ENCODE assay signal across 7 mouse cellular contexts in the genomic region with DNA sequence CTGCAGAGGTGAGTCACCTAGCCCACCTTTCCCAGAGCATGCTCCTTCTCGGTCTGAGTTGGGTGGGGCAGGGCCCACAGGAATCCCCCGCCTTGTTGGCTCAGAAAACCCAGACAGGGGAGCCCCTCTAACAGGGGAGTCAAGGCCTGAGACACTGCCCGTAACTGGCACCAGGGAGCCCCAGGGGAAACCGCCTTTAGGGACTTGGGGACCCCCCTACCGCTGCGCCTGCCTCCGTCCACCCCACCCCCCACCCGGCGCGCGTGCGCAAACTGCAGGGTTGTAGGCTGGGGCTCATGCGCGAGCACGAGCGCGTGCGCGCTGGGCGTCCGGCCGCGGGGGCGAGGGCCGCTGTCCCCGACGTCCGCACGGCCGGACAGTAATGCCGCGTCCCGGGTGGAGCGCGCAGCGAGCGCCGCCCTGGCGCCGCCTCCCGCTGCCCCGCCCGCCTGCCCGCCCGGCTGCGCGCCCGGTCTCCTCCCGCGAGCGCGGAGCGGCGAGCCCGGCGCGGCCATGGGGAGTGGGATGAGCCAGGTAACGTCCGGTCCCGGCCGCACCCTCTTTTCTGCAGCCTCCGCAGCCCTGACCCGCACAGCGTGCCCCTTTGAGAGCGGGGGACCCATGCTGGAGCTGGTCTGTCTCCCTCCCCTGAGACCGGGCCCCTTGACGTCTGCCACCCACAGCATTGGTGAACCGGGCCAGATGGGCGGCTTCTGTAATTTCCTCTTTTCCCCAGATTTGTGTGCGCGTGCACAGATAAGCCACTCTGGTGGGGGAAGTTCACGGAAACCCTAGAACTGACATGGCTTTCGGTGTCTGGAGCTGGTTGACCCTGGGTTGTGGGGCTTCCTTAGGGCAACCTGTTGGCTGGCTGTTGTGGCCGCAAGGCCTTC. TPM values are rescaled to one million over a fixed set of nuclear protein-coding genes. Genes with fewer than 3 reads are reported as not detected.
DNase-seq lines count a peak whose midpoint lies in the region; ATAC-seq and TF ChIP-seq lines count a peak whose summit lies in the region.

Dusp22 (plus strand) TSS at position 387 of the 893 bp plus-strand sequence.

- peak within 1 kb of the TSS; percentile 59 for H3K4me2 ChIP-seq in limb, embryonic 12.5 days
- H3K4me2 ChIP-seq in midbrain, embryonic 14.5 days (ENCODE audit: low read length), result peak within 1 kb of the TSS; percentile 65

- no peaks in the 10 kb centered on the region for H3K27me3 ChIP-seq in embryonic facial prominence, embryonic 10.5 days (replicated peaks; ENCODE audit: low read depth, poor library complexity, severe bottlenecking)
- no peaks in the 10 kb centered on the region for H3K27me3 ChIP-seq in heart, adult 2 months (ENCODE audit: control insufficient read depth, insufficient read depth, low read length)
- H3K27me3 ChIP-seq in limb, embryonic 12.5 days, result no peaks in the 10 kb centered on the region
- H3K27me3 ChIP-seq in midbrain, embryonic 14.5 days (ENCODE audit: control insufficient read depth, insufficient read depth, low read length), result no peaks in the 10 kb centered on the region

- peaks cover 2% of the 10 kb centered on the region; the same call in 1 of the 2 replicates for H3K79me2 ChIP-seq in heart, adult 2 months (replicated peaks; ENCODE audit: control insufficient read depth, insufficient read depth, low read length)

- peak; percentile 87 for ATAC-seq in limb, embryonic 12.5 days (ENCODE audit: insufficient number of reproducible peaks, insufficient read depth, low FRiP score, low TSS enrichment, low read depth)
- ATAC-seq in midbrain, embryonic 14.5 days (ENCODE audit: low FRiP score, low TSS enrichment), result peak; percentile 94

- H3K9ac ChIP-seq in heart, adult 2 months (ENCODE audit: low read depth, low read length), result peak within 1 kb of the TSS; percentile 95
- peak within 1 kb of the TSS; percentile 82 for H3K9ac ChIP-seq in limb, embryonic 12.5 days (replicated peaks)
- peak within 1 kb of the TSS; percentile 76 for H3K9ac ChIP-seq in midbrain, embryonic 14.5 days (replicated peaks; ENCODE audit: low read length)

- under 1% methylated on average over 74 of the region's 74 CpGs for WGBS in embryonic facial prominence, embryonic 10.5 days
- 1% methylated on average over 62 of the region's 74 CpGs for WGBS in heart, adult 2 months
- under 1% methylated on average over 69 of the region's 74 CpGs for WGBS in limb, embryonic 12.5 days
- under 1% methylated on average over 68 of the region's 74 CpGs for WGBS in midbrain, embryonic 14.5 days

- DNase-seq in adrenal gland, postnatal 14 days, result peak; percentile 96
- DNase-seq in embryonic facial prominence, embryonic 10.5 days (ENCODE audit: low spot score), result peak; percentile 89
- peak; percentile 94 to 97 for DNase-seq in heart, adult 2 months
- DNase-seq in kidney, adult 8-10 months, result peak; percentile 87 to 88
- DNase-seq in midbrain, embryonic 14.5 days, result peak; percentile 92
- peak; percentile 59 for DNase-seq in spleen, adult 12 weeks (ENCODE audit: low spot score)

- peak within 1 kb of the TSS; percentile 91 for H3K27ac ChIP-seq in embryonic facial prominence, embryonic 10.5 days (replicated peaks)
- H3K27ac ChIP-seq in heart, adult 2 months, result peak within 1 kb of the TSS; percentile 95
- peak within 1 kb of the TSS; percentile 23; the same call in 1 of the 2 replicates for H3K27ac ChIP-seq in limb, embryonic 12.5 days
- peak within 1 kb of the TSS; percentile 70 for H3K27ac ChIP-seq in midbrain, embryonic 14.5 days (replicated peaks; ENCODE audit: low read depth, low read length)

- intact Hi-C loops in heart, adult 2 months (cut with DNase I), result loop anchor here (5.0 kb wide), 3 partner anchors 67 to 322 kb away; partner anchors contain the start of gene Uqcrfs1

- TF ChIP-seq EP300 in heart, adult 2 months (IDR thresholded peaks at IDR 0.05; ENCODE audit: insufficient read depth, low read depth, low read length), result 0 out of 2 replicates have a peak, but pooled peaks have one; percentile 32

- peak; percentile 11; the same call in 1 of the 2 replicates for TF ChIP-seq CTCF in heart, adult 2 months (IDR thresholded peaks at IDR 0.05)

- peaks cover 13% of the 10 kb centered on the region for H3K4me1 ChIP-seq in embryonic facial prominence, embryonic 10.5 days
- peaks cover 6% of the 10 kb centered on the region for H3K4me1 ChIP-seq in heart, adult 2 months (ENCODE audit: control insufficient read depth, insufficient read depth, low read length)
- no peaks in the 10 kb centered on the region for H3K4me1 ChIP-seq in limb, embryonic 12.5 days (replicated peaks)
- H3K4me1 ChIP-seq in midbrain, embryonic 14.5 days (ENCODE audit: control insufficient read depth, insufficient read depth, low read length), result peaks cover 7% of the 10 kb centered on the region; the same call in 1 of the 2 replicates

- H3K4me3 ChIP-seq in embryonic facial prominence, embryonic 10.5 days, result peak within 1 kb of the TSS; percentile 84
- peak within 1 kb of the TSS; percentile 86 for H3K4me3 ChIP-seq in heart, adult 2 months
- H3K4me3 ChIP-seq in limb, embryonic 12.5 days (replicated peaks), result peak within 1 kb of the TSS; percentile 74
- peak within 1 kb of the TSS; percentile 62 for H3K4me3 ChIP-seq in midbrain, embryonic 14.5 days (replicated peaks; ENCODE audit: low read depth, low read length)

- no peaks in the 10 kb centered on the region for H3K36me3 ChIP-seq in embryonic facial prominence, embryonic 10.5 days (replicated peaks)
- H3K36me3 ChIP-seq in heart, adult 2 months (ENCODE audit: control insufficient read depth, insufficient read depth, low read length), result no peaks in the 10 kb centered on the region
- H3K36me3 ChIP-seq in limb, embryonic 12.5 days, result no peaks in the 10 kb centered on the region
- H3K36me3 ChIP-seq in midbrain, embryonic 14.5 days (ENCODE audit: control insufficient read depth, insufficient read depth, low read length), result no peaks in the 10 kb centered on the region

- H3K9me3 ChIP-seq in embryonic facial prominence, embryonic 10.5 days, result no peaks in the 10 kb centered on the region
- no peaks in the 10 kb centered on the region for H3K9me3 ChIP-seq in limb, embryonic 12.5 days
- H3K9me3 ChIP-seq in midbrain, embryonic 14.5 days (ENCODE audit: control insufficient read depth, low read length), result no peaks in the 10 kb centered on the region

- TF ChIP-seq POLR2A in heart, adult 2 months (IDR thresholded peaks at IDR 0.05; ENCODE audit: insufficient read depth, low read depth, low read length), result peak; percentile 52; the same call in 1 of the 2 replicates

RNA-seq across cellular contexts. Expression of gene Dusp22, which starts in this region (rescaled TPM):
- 33.9 and 39.1 TPM in 2 replicates for total RNA-seq in adrenal gland, postnatal 14 days (2021)
- polyA plus RNA-seq in embryonic facial prominence, embryonic 10.5 days (2016; fragmentation: Nextera tagmentation; extraction: Ambion mirVana), result 18.0 and 18.8 TPM in 2 replicates
- total RNA-seq in heart, adult 2 months (2021), result 10 to 100 TPM; 18.6 to 21.2 TPM
- 14.7 and 24.0 TPM in 2 replicates for polyA plus RNA-seq in heart, adult 2 months (2012; rRNA removed)
- polyA plus RNA-seq in limb, embryonic 12.5 days (2016; fragmentation: Nextera tagmentation; extraction: Ambion mirVana), result 23.0 and 24.3 TPM in 2 replicates
- polyA plus RNA-seq in midbrain, embryonic 14.5 days (2014; fragmentation: Nextera tagmentation; extraction: Ambion mirVana), result 23.4 and 27.9 TPM in 2 replicates

Comparison
In these comparisons a context has a peak if more than half of its experiments do, and no peak if none do; other contexts are left out.
1. Peak in every context shown above with its lines: DNase-seq, ATAC-seq, H3K4me3 ChIP-seq and H3K27ac ChIP-seq.
2. H3K27ac ChIP-seq: peak in every context shown above with its lines; median percentile 95 in heart, adult 2 months; 91 in embryonic facial prominence, embryonic 10.5 days; 70 in midbrain, embryonic 14.5 days; 23 in limb, embryonic 12.5 days.